Mouse (Mus musculus): ENCODE data around the gene Htr1f.

Gene Htr1f

GRCm38 (mm10) chr16:64973533-64974305 is 131.9 kb downstream of the Htr1f start:
- DNase-seq (ENCODE audit: low spot score in 2 of 2): no peak

- no peak for DNase-seq (ENCODE audit: low spot score in 2 of 2)
These were observed 144.0 kb downstream of the Htr1f start for GRCm38 (mm10) chr16:64961690-64962089.

- no peak for DNase-seq (ENCODE audit: low spot score in 2 of 2)
These were observed 163.9 kb downstream of the Htr1f start for GRCm38 (mm10) chr16:64941646-64942195.

GRCm38 (mm10) chr16:64934793-64935192 is 170.9 kb downstream of the Htr1f start:
- no peak for DNase-seq (ENCODE audit: low spot score in 2 of 2)

GRCm38 (mm10) chr16:64934011-64934410 is 171.6 kb downstream of the Htr1f start:
- no peak for DNase-seq (ENCODE audit: low spot score in 2 of 2)

GRCm38 (mm10) chr16:64923500-64923899 is 182.2 kb downstream of the Htr1f start:
- no peak for DNase-seq (ENCODE audit: low spot score in 2 of 2)

- no peak for DNase-seq (ENCODE audit: low spot score in 2 of 2)
These were observed 196.9 kb downstream of the Htr1f start for GRCm38 (mm10) chr16:64908747-64909146.

GRCm38 (mm10) chr16:64907112-64907511 is 198.5 kb downstream of the Htr1f start:
- no peak for DNase-seq (ENCODE audit: low spot score in 2 of 2)

GRCm38 (mm10) chr16:64903328-64903727 is 202.3 kb downstream of the Htr1f start:
- no peak for DNase-seq (ENCODE audit: low spot score in 2 of 2)

GRCm38 (mm10) chr16:64899084-64899483 is 206.6 kb downstream of the Htr1f start:
- no peak for DNase-seq (ENCODE audit: low spot score in 2 of 2)

GRCm38 (mm10) chr16:64889496-64889895 is 216.2 kb downstream of the Htr1f start:
- DNase-seq (ENCODE audit: low spot score in 2 of 2): no peak

- no peak for DNase-seq (ENCODE audit: low spot score in 2 of 2)
These were observed 220.1 kb downstream of the Htr1f start for GRCm38 (mm10) chr16:64885547-64885946.

- no peak for DNase-seq (ENCODE audit: low spot score in 2 of 2)
These were observed 220.5 kb downstream of the Htr1f start for GRCm38 (mm10) chr16:64885142-64885541.

- DNase-seq (ENCODE audit: low spot score in 2 of 2): no peak
These were observed 221.2 kb downstream of the Htr1f start for GRCm38 (mm10) chr16:64884420-64884838.

GRCm38 (mm10) chr16:64883896-64884295 is 221.8 kb downstream of the Htr1f start:
- no peak for DNase-seq (ENCODE audit: low spot score in 2 of 2)

GRCm38 (mm10) chr16:64881442-64881841 is 224.2 kb downstream of the Htr1f start:
- DNase-seq (ENCODE audit: low spot score in 2 of 2): no peak

- no peak for DNase-seq (ENCODE audit: low spot score in 2 of 2)
These were observed 224.7 kb downstream of the Htr1f start for GRCm38 (mm10) chr16:64880986-64881385.

GRCm38 (mm10) chr16:64879735-64880134 is 225.9 kb downstream of the Htr1f start:
- no peak for DNase-seq (ENCODE audit: low spot score in 2 of 2)

- DNase-seq (ENCODE audit: low spot score in 2 of 2): no peak
These were observed 227.0 kb downstream of the Htr1f start for GRCm38 (mm10) chr16:64878611-64879132.

- DNase-seq (ENCODE audit: low spot score in 2 of 2): no peak
These were observed 228.3 kb downstream of the Htr1f start for GRCm38 (mm10) chr16:64877314-64877713.

- DNase-seq (ENCODE audit: low spot score in 2 of 2): no peak
These were observed 228.9 kb downstream of the Htr1f start for GRCm38 (mm10) chr16:64876631-64877265.

- DNase-seq (ENCODE audit: low spot score in 2 of 2): no peak
These were observed 229.8 kb downstream of the Htr1f start for GRCm38 (mm10) chr16:64875822-64876221.

GRCm38 (mm10) chr16:64875384-64875783 is 230.3 kb downstream of the Htr1f start:
- no peak for DNase-seq (ENCODE audit: low spot score in 2 of 2)

Data from frontal cortex, postnatal 10 days (tissue).